ENCODE assay signal across 10 mouse cellular contexts in genomic region chr10:39958266-39958665, GRCm38 (mm10). TPM values are rescaled to one million over a fixed set of nuclear protein-coding genes. Genes with fewer than 3 reads are reported as not detected.
DNase-seq lines count a peak whose midpoint lies in the region; ATAC-seq and TF ChIP-seq lines count a peak whose summit lies in the region.
"Had no signal": no experiment of that assay in that cellular context is flagged by ENCODE, and none has a peak within 500 bp of the region (broad histone marks: within the 10 kb centered on the region; RNA-seq: fewer than 3 reads in every experiment).

No protein-coding gene starts in this region.

- H3K9me3 ChIP-seq in hindbrain, postnatal 0 days (ENCODE audit: low read length): no peaks in the 10 kb centered on the region
- no peaks in the 10 kb centered on the region for H3K9me3 ChIP-seq in hindbrain, embryonic 13.5 days
- no peaks in the 10 kb centered on the region for H3K9me3 ChIP-seq in midbrain, embryonic 14.5 days (ENCODE audit: control insufficient read depth, low read length)
- H3K9me3 ChIP-seq in midbrain, embryonic 16.5 days (replicated peaks; ENCODE audit: control insufficient read depth, low read length, poor library complexity, severe bottlenecking): no peaks in the 10 kb centered on the region
- H3K9me3 ChIP-seq in stomach, postnatal 0 days (ENCODE audit: control insufficient read depth, low read length): no peaks in the 10 kb centered on the region

- no peak for TF ChIP-seq EP300 in stomach, postnatal 0 days (optimal IDR thresholded peaks at IDR 0.05)

- no peaks in the 10 kb centered on the region for H3K36me3 ChIP-seq in hindbrain, postnatal 0 days (ENCODE audit: insufficient read depth, low read length)
- no peaks in the 10 kb centered on the region for H3K36me3 ChIP-seq in hindbrain, embryonic 13.5 days
- H3K36me3 ChIP-seq in midbrain, embryonic 14.5 days (ENCODE audit: control insufficient read depth, insufficient read depth, low read length): no peaks in the 10 kb centered on the region
- no peaks in the 10 kb centered on the region for H3K36me3 ChIP-seq in midbrain, embryonic 16.5 days (ENCODE audit: control insufficient read depth, insufficient read depth, low read length)
- no peaks in the 10 kb centered on the region for H3K36me3 ChIP-seq in stomach, postnatal 0 days (ENCODE audit: control insufficient read depth, insufficient read depth, low read length)

- no peaks in the 10 kb centered on the region for H3K27me3 ChIP-seq in hindbrain, postnatal 0 days (ENCODE audit: insufficient read depth, low read length)
- H3K27me3 ChIP-seq in hindbrain, embryonic 13.5 days: peaks cover 4% of the 10 kb centered on the region; the same call in 1 of the 2 replicates
- no peaks in the 10 kb centered on the region; the same call in 1 of the 2 replicates for H3K27me3 ChIP-seq in midbrain, embryonic 14.5 days (ENCODE audit: control insufficient read depth, insufficient read depth, low read length)
- H3K27me3 ChIP-seq in midbrain, embryonic 16.5 days (ENCODE audit: control insufficient read depth, insufficient read depth, low read depth, low read length): no peaks in the 10 kb centered on the region
- H3K27me3 ChIP-seq in stomach, postnatal 0 days (ENCODE audit: control insufficient read depth, insufficient read depth, low read length): no peaks in the 10 kb centered on the region

- H3K4me3 ChIP-seq in hindbrain, postnatal 0 days (ENCODE audit: low read length): no peak overlapping the region
- no peak overlapping the region for H3K4me3 ChIP-seq in hindbrain, embryonic 13.5 days
- H3K4me3 ChIP-seq in midbrain, embryonic 14.5 days (replicated peaks; ENCODE audit: low read depth, low read length): no peak overlapping the region
- H3K4me3 ChIP-seq in midbrain, embryonic 16.5 days (ENCODE audit: low read depth, low read length): no peak overlapping the region
- no peak overlapping the region for H3K4me3 ChIP-seq in stomach, postnatal 0 days (ENCODE audit: low read depth, low read length)

- DNase-seq in CD4-positive, CD25-positive, alpha-beta regulatory T cell, adult 2 months (ENCODE audit: low read depth, low spot score): peak; percentile 55
- peak; percentile 67 for DNase-seq in hindbrain, postnatal 0 days (ENCODE audit: low spot score)
- peak; percentile 62 for DNase-seq in midbrain, embryonic 14.5 days
- no peak for DNase-seq in stomach, postnatal 0 days (ENCODE audit: low spot score)
- no peak for DNase-seq in urinary bladder, postnatal 25 days (ENCODE audit: low spot score)

- WGBS in hindbrain, postnatal 0 days: 56% methylated on average over 4 of the region's 4 CpGs
- 71% methylated on average over 4 of the region's 4 CpGs for WGBS in hindbrain, embryonic 13.5 days
- WGBS in midbrain, embryonic 14.5 days: 74% methylated on average over 4 of the region's 4 CpGs
- 74% methylated on average over 4 of the region's 4 CpGs for WGBS in midbrain, embryonic 16.5 days
- 52% methylated on average over 4 of the region's 4 CpGs for WGBS in stomach, postnatal 0 days

- peak; percentile 62 for TF ChIP-seq CTCF in hindbrain, postnatal 0 days (IDR thresholded peaks at IDR 0.05; ENCODE audit: low read depth)
- TF ChIP-seq CTCF in stomach, postnatal 0 days (IDR thresholded peaks at IDR 0.05; ENCODE audit: low read depth): peak; percentile 68

- no peak overlapping the region for H3K9ac ChIP-seq in hindbrain, postnatal 0 days (replicated peaks; ENCODE audit: low read length)
- H3K9ac ChIP-seq in hindbrain, embryonic 13.5 days: no peak overlapping the region
- no peak overlapping the region for H3K9ac ChIP-seq in midbrain, embryonic 14.5 days (replicated peaks; ENCODE audit: low read length)
- H3K9ac ChIP-seq in midbrain, embryonic 16.5 days (ENCODE audit: low read depth, low read length): no peak overlapping the region
- H3K9ac ChIP-seq in stomach, postnatal 0 days (ENCODE audit: low read length): no peak overlapping the region

- H3K4me2 ChIP-seq in hindbrain, postnatal 0 days (ENCODE audit: low read depth, low read length): no peak overlapping the region
- no peak overlapping the region for H3K4me2 ChIP-seq in hindbrain, embryonic 13.5 days
- no peak overlapping the region for H3K4me2 ChIP-seq in midbrain, embryonic 14.5 days (ENCODE audit: low read length)
- no peak overlapping the region for H3K4me2 ChIP-seq in midbrain, embryonic 16.5 days (ENCODE audit: low read length)
- no peak overlapping the region for H3K4me2 ChIP-seq in stomach, postnatal 0 days (replicated peaks; ENCODE audit: low read depth)

- H3K4me1 ChIP-seq in hindbrain, postnatal 0 days (ENCODE audit: insufficient read depth, low read length): no peaks in the 10 kb centered on the region
- peaks cover 12% of the 10 kb centered on the region for H3K4me1 ChIP-seq in hindbrain, embryonic 13.5 days (replicated peaks)
- 0 out of 2 replicates have a peak, but pooled peaks cover 4% of the 10 kb centered on the region for H3K4me1 ChIP-seq in midbrain, embryonic 14.5 days (ENCODE audit: control insufficient read depth, insufficient read depth, low read length)
- peaks cover 3% of the 10 kb centered on the region; the same call in 1 of the 2 replicates for H3K4me1 ChIP-seq in midbrain, embryonic 16.5 days (ENCODE audit: control insufficient read depth, insufficient read depth, low read length)
- no peaks in the 10 kb centered on the region; the same call in 1 of the 2 replicates for H3K4me1 ChIP-seq in stomach, postnatal 0 days (replicated peaks; ENCODE audit: control insufficient read depth, insufficient read depth)

- H3K27ac ChIP-seq in hindbrain, postnatal 0 days: no peak overlapping the region
- no peak overlapping the region for H3K27ac ChIP-seq in hindbrain, embryonic 13.5 days
- no peak overlapping the region for H3K27ac ChIP-seq in midbrain, embryonic 14.5 days (replicated peaks; ENCODE audit: low read depth, low read length)
- H3K27ac ChIP-seq in midbrain, embryonic 16.5 days (ENCODE audit: low read length): no peak overlapping the region
- H3K27ac ChIP-seq in stomach, postnatal 0 days (replicated peaks): no peak overlapping the region

- ATAC-seq in CD4-positive, CD25-positive, alpha-beta regulatory T cell, adult 4 months: no peak
- ATAC-seq in hindbrain, postnatal 0 days: no peak
- ATAC-seq in hindbrain, embryonic 13.5 days (ENCODE audit: low FRiP score): no peak
- no peak for ATAC-seq in midbrain, embryonic 14.5 days (ENCODE audit: low FRiP score, low TSS enrichment)
- no peak for ATAC-seq in midbrain, embryonic 16.5 days
- no peak for ATAC-seq in stomach, postnatal 0 days (ENCODE audit: low FRiP score, low TSS enrichment)
- ATAC-seq: activated CD4-positive, CD25-positive, alpha-beta regulatory T cell, adult 4 months had no signal

RNA-seq across cellular contexts. Expression of gene Mfsd4b3, which starts 1.7 kb away (rescaled TPM):
- not detected for polyA plus RNA-seq in CD4-positive, CD25-positive, alpha-beta regulatory T cell, adult 4 months (2017; shearing (Covaris generic))
- total RNA-seq in hindbrain, postnatal 0 days (2014; rRNA removed): 0.18 and 0.84 TPM in 2 replicates
- polyA plus RNA-seq in hindbrain, postnatal 0 days (2015; fragmentation: Nextera tagmentation; extraction: Ambion mirVana): not detected in 2 replicates
- polyA plus RNA-seq in hindbrain, embryonic 13.5 days (2015; fragmentation: Nextera tagmentation; extraction: Ambion mirVana): 0.10 and 0.16 TPM in 2 replicates
- polyA plus RNA-seq in midbrain, embryonic 14.5 days (2014; fragmentation: Nextera tagmentation; extraction: Ambion mirVana): not detected in 2 replicates
- 0.10 and 0.11 TPM in 2 replicates for polyA plus RNA-seq in midbrain, embryonic 16.5 days (2015; fragmentation: Nextera tagmentation; extraction: Ambion mirVana)
- polyA plus RNA-seq in stomach, postnatal 0 days (2015; fragmentation: Nextera tagmentation; extraction: Ambion mirVana): 1.3 and 1.7 TPM in 2 replicates
- polyA plus RNA-seq: activated CD4-positive, CD25-positive, alpha-beta regulatory T cell, adult 4 months had no signal

RNA-seq across cellular contexts. Expression of gene Mfsd4b5, which starts 28.2 kb away (rescaled TPM):
- under 1 TPM in 1 of 2 experiments, not detected in 1; 0.47 TPM for polyA plus RNA-seq in CD4-positive, CD25-positive, alpha-beta regulatory T cell, adult 4 months (2017; shearing (Covaris generic))
- 0.11 TPM in 1 of 2 replicates, not detected in the other for total RNA-seq in hindbrain, postnatal 0 days (2014; rRNA removed)
- 0.11 and 0.18 TPM in 2 replicates for polyA plus RNA-seq in hindbrain, postnatal 0 days (2015; fragmentation: Nextera tagmentation; extraction: Ambion mirVana)
- polyA plus RNA-seq in hindbrain, embryonic 13.5 days (2015; fragmentation: Nextera tagmentation; extraction: Ambion mirVana): 0.08 TPM in 1 of 2 replicates, not detected in the other
- not detected in 2 replicates for polyA plus RNA-seq in midbrain, embryonic 14.5 days (2014; fragmentation: Nextera tagmentation; extraction: Ambion mirVana)
- polyA plus RNA-seq in midbrain, embryonic 16.5 days (2015; fragmentation: Nextera tagmentation; extraction: Ambion mirVana): not detected in 2 replicates
- polyA plus RNA-seq in stomach, postnatal 0 days (2015; fragmentation: Nextera tagmentation; extraction: Ambion mirVana): 0.13 and 0.16 TPM in 2 replicates

RNA-seq across cellular contexts. Expression of gene Mfsd4b2, which starts 31.5 kb away (rescaled TPM):
- not detected for polyA plus RNA-seq in CD4-positive, CD25-positive, alpha-beta regulatory T cell, adult 4 months (2017; shearing (Covaris generic))
- not detected in 2 replicates for total RNA-seq in hindbrain, postnatal 0 days (2014; rRNA removed)
- not detected in 2 replicates for polyA plus RNA-seq in hindbrain, postnatal 0 days (2015; fragmentation: Nextera tagmentation; extraction: Ambion mirVana)
- not detected in 2 replicates for polyA plus RNA-seq in hindbrain, embryonic 13.5 days (2015; fragmentation: Nextera tagmentation; extraction: Ambion mirVana)
- not detected in 2 replicates for polyA plus RNA-seq in midbrain, embryonic 14.5 days (2014; fragmentation: Nextera tagmentation; extraction: Ambion mirVana)
- not detected in 2 replicates for polyA plus RNA-seq in midbrain, embryonic 16.5 days (2015; fragmentation: Nextera tagmentation; extraction: Ambion mirVana)
- polyA plus RNA-seq in stomach, postnatal 0 days (2015; fragmentation: Nextera tagmentation; extraction: Ambion mirVana): not detected in 2 replicates
- polyA plus RNA-seq: activated CD4-positive, CD25-positive, alpha-beta regulatory T cell, adult 4 months; kidney, embryonic 16.5 days had no signal

RNA-seq across cellular contexts. Expression of gene Mfsd4b4, which starts 59.2 kb away (rescaled TPM):
- 1 to 10 TPM; 2.3 to 2.4 TPM for polyA plus RNA-seq in CD4-positive, CD25-positive, alpha-beta regulatory T cell, adult 4 months (2017; shearing (Covaris generic))
- total RNA-seq in hindbrain, postnatal 0 days (2014; rRNA removed): 7.0 and 9.6 TPM in 2 replicates
- 1.7 and 1.9 TPM in 2 replicates for polyA plus RNA-seq in hindbrain, postnatal 0 days (2015; fragmentation: Nextera tagmentation; extraction: Ambion mirVana)
- polyA plus RNA-seq in hindbrain, embryonic 13.5 days (2015; fragmentation: Nextera tagmentation; extraction: Ambion mirVana): 4.0 and 4.3 TPM in 2 replicates
- polyA plus RNA-seq in midbrain, embryonic 14.5 days (2014; fragmentation: Nextera tagmentation; extraction: Ambion mirVana): 3.6 and 5.0 TPM in 2 replicates
- polyA plus RNA-seq in midbrain, embryonic 16.5 days (2015; fragmentation: Nextera tagmentation; extraction: Ambion mirVana): 4.8 and 5.2 TPM in 2 replicates
- polyA plus RNA-seq in stomach, postnatal 0 days (2015; fragmentation: Nextera tagmentation; extraction: Ambion mirVana): 1.8 and 1.9 TPM in 2 replicates

Comparison
In these comparisons a context has a peak if more than half of its experiments do, and no peak if none do; other contexts are left out.
1. DNase-seq: peak in CD4-positive, CD25-positive, alpha-beta regulatory T cell, adult 2 months (single experiment), hindbrain, postnatal 0 days (single experiment) and midbrain, embryonic 14.5 days (single experiment); none in stomach, postnatal 0 days (single experiment) and urinary bladder, postnatal 25 days (single experiment).